Mouse (Mus musculus): Measurements from ENCODE around the gene Ifi35.
"Not testable (repeated sequence)": the region's sequence is repeated elsewhere in the genome, so short reads cannot be mapped to it uniquely, and the experiment has no call there.

Ifi35 gene

DNA sequence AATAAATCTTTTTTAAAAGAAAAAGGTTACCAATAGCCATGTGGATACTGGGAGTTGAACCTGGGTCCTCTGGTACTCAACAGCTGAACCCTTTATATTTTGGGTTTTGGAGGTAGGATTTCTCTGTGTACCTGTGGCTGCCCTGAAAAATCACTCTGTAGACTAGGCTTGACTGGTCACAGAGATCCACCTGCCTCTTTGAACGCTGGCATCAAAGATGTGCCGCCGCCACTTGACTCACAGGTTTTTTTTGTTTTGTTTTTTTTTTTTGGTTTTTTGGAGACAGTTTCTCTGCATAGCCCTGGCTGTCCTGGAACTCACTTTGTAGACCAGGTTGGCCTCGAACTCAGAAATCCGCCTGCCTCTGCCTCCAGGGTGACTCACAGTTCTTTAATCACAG is 421 bp upstream of the Ifi35 start:
- DNase-seq (ENCODE audit: low read depth, low spot score) = no peak

DNA sequence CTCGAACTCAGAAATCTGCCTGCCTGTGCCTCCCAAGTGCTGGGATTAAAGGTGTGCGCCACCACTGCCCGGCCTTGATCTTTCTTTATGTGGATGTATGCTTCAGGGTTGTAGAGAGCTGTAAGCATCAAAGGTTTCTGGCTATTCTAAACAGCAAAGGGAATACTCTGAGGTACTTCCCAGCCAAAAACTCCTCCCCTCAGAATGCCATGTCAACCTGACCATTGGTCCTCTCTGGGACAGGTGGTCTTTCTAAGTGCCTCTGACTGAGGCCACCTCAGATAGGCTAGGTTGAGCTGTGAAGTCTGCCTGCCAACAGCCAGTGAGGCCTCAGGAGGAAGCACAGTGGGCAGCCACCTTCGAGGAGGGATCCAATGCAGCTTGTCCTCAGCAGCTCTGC is 692 bp downstream of the Ifi35 start:
- DNase-seq (ENCODE audit: low read depth, low spot score) = no peak

DNA sequence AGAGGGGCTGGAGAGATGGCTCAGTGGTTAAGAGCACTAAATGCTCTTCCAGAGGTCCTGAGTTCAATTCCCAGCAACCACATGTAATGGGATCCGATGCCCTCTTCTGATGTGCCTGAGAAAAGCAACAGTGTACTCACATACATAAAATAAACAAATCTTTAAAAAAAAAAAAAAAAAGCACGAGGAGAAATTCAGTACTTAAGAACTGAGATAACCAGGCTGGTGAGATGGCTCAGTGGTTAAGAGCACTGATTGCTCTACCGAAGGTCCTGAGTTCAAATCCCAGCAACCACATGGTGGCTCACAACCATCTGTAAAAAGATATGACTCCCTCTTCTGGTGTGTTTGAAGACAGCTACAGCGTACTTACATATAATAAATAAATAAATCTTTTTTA is 1.4 kb downstream of the Ifi35 start:
- DNase-seq (ENCODE audit: low read depth, low spot score) = not testable (repeated sequence)

DNA sequence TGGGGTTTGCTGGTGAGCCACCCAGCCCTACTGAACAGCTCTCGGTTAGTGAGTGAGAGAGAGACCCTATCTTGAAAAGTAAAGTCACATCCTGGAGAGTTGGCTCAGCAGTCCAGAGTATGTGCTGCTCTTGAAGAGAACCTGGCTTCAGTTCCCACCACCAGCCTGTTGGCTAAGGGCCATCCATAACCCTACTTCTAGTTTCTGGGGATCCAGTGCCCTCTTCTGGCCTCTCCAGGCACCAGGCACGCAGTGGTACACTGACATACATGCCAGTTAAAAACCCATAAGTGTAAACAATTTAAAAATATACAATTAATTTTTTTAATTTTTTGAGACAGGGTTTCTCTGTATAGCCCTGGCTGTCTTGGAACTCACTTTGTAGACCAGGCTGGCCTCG is 2.2 kb downstream of the Ifi35 start:
- no peak for DNase-seq (ENCODE audit: low read depth, low spot score)

DNA sequence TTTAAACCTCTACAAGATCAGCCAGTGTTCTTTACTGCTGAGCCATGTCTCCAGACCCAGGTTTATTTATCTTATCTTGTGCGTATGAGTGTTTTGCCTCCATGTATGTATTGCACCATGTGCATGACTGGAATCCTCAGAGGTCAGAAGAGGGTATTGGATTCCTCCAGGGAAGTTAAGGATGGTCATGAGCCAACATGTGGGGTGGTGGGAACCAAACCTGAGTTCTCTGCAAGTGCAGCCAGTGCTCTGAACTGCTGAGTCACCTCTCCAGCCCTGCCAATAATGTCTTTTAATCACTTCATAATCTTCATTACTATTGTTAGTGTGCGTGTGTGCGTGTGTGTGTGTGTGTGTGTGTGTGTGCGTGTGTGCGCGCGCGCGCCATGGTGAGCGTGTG is 3.3 kb downstream of the Ifi35 start:
- DNase-seq (ENCODE audit: low read depth, low spot score) = no peak

DNA sequence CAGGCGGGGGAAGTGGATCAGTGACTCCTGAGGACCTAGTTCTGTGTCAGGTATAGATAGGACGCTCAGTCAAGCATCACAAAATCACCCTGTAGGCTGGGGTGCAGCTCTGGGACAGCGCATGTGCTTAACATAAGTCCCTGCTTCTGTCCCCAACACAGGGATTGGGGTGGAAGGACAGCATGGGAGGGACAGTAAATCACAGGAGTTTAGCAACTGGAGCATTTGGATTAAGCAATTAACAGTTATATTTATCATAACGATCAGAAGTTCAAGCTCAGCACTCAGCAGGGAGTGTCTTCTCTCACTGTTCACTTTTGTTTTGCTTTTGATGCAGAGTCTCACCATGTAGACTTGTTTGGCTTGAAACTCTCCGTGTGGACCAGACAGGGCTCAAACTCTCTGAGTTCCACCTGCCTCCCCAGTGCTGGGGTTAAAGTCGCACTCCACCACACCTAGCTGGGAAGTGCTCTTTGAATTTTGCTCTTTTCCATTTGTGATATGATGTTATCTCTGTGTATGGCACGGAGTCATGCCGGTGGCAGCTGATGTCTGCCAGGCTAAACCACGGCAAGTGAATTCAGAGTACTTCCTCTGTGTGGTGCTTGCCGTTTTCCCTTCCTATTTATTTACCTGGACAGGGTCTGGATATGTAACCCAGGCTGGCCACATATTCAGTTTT is 4.0 kb downstream of the Ifi35 start:
- no peak for DNase-seq (ENCODE audit: low read depth, low spot score)

DNA sequence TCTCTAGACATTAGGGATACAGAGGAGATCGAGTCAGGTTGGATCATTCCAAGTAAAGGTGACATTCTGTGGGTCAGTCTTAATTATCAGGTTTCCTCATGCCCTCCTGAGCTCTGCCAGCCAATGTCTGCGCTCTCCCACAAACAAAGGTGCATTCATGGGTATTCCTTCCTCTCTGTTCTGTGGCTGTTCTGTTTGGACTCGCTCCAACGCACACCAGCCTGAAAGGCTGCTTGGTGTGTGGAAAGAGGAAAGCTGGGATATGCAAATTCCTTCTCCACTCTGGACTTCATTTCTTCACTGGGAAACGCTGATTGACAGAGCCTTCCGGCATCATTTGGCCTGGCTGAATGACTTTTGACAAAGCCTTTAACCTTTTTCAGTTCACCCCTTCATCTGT is 6.5 kb downstream of the Ifi35 start:
- no peak for DNase-seq (ENCODE audit: low read depth, low spot score)

DNA sequence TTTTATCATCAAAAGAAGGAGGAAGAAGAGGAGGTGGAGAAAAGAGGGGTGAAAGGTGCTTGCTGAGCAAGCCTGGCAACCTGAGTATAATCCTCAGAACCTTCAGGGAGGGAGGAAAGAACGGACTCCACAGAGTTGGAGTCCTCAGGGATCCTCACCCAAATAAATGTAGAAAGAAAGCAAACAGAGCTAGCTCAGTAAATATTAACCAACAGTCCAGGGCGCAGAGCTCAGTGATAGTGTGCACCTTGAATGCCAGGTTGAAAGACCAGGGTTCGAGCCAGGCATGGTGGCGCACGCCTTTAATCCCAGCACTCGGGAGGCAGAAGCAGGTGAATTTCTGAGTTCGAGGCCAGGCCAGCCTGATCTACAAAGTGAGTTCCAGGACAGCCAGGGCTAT is 7.4 kb downstream of the Ifi35 start:
- no peak for DNase-seq (ENCODE audit: low read depth, low spot score)

DNA sequence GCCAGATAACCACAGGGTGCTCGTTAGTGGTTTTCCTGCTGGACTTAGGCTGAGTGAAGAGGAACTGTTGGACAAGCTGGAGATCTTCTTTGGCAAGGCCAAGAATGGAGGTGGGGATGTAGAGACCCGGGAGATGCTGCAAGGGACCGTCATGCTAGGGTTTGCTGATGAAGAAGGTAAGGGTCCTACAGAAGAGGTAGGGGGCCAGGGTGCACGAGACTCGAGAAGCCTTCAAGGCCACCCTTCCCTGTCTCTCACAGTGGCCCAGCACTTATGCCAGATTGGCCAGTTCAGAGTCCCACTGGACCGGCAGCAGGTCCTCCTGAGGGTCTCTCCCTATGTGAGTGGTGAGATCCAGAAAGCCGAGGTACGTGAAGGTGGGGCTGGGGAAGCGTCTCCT is 9.4 kb downstream of the Ifi35 start:
- DNase-seq (ENCODE audit: low read depth, low spot score) = no peak

DNA sequence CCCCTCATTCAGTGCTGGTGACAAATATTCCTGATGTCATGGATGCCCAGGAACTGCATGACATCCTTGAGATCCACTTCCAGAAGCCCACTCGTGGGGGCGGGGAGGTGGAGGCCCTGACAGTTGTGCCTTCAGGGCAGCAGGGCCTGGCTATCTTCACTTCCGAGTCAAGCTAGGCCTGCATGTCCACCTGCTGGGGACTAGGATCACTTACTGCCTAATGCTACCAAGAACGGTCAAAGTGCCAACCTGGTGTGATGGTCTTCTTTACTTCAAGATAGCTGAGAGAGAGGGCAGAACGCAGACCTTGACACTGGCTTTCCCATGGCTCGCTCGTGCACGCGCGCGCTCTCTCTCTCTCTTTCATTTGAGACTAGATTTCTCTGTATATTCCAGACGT is 10.0 kb downstream of the Ifi35 start:
- no peak for DNase-seq (ENCODE audit: low read depth, low spot score)

DNA sequence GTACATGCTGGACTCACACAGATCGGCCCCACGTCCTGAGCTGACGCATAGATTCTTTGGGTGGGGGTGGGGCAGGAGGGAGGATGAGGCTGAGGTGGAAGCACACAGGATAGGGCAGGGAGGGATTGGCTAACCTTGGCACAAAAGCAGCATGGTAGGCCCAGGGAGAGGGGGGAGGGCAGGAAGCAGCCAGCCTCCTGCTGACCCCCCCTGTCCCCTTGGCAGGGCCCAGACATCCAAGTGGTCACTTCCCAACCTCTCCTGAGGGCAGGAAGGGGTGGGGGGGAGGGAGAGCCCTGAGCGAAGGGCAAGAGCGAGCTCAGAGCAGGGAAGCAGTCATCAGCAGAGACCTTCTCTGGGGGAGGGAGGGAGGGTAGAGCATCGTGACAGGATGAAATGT is 11.5 kb downstream of the Ifi35 start:
- no peak for DNase-seq (ENCODE audit: low read depth, low spot score)

DNA sequence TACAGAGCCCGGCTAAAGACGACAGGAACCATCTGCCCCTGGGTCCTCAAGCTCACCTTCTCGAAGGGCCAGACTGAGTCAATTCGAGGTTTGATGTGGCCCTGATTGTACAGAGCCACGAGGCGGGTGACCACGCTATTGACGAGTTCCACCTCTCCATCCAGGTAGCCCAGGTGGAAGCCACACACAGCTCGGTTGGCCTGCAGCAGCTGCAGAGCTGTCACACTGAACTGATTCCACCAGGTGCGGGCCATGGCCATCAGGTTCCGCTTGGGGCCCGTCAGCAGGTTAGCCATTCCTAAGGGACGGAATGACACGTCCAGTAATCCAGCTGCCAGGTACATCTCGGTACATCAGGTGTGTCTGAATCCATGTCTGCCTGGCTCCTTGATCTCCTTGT is 12.1 kb downstream of the Ifi35 start:
- DNase-seq (ENCODE audit: low read depth, low spot score) = no peak

DNA sequence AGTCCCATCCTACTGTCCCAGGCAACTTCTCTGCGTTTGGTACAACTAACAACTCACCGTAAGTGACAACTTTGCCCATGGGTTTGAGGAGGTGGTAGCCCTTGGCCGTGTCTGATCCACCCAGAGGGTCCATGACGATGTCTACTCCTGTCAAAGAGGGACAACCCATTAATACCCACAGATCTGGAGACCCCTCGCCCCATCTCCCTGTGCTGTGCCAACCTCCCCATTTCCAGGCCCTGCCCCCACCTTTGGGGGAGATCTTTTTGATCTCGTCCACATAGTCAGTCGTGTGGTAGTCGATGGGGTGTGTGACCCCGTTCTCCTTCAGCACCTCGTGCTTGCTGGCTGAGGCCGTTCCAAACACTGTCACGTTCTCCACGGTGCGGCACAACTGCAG is 13.9 kb downstream of the Ifi35 start:
- no peak for DNase-seq (ENCODE audit: low read depth, low spot score)

DNA sequence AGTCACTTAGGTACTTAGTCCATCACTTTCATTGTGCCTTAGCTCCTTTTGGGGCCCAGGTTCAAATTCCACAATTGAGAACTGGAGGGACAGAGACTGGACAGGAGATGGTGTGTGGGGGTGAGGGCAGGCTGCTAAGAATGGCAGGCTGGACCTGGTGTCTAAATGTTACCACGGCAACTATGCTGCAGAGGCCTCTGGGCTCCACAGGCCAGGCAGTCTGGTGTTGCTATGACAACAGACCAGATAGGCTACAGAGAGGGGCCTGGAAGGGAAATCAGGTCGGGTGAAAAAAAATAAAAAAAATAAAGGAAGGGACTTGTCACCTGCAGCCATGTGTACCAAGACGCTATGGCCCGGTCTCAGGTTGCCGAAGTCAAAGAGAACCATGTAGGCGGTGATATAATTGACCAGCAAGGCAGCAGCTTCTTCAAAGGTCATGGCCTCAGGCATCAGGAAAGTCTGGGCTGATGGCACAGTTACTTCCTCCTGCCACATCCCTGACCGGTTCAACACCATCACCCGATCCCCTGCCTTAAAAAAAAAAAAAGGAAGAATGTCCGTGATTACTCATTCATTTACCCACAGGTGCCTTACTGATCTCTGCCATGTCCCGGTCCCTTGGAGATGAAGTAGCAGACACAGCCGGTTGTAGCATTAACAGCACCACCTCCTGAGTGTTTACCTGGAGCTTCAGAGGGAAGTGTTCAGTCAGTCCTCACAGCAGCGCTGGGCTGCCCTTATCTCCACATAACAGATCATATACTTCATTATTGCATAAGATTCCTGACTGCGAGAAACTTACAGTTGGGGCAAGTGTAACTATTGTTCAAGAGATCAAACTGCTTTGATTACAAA is 14.6 kb downstream of the Ifi35 start:
- no peak for DNase-seq (ENCODE audit: low read depth, low spot score)

DNA sequence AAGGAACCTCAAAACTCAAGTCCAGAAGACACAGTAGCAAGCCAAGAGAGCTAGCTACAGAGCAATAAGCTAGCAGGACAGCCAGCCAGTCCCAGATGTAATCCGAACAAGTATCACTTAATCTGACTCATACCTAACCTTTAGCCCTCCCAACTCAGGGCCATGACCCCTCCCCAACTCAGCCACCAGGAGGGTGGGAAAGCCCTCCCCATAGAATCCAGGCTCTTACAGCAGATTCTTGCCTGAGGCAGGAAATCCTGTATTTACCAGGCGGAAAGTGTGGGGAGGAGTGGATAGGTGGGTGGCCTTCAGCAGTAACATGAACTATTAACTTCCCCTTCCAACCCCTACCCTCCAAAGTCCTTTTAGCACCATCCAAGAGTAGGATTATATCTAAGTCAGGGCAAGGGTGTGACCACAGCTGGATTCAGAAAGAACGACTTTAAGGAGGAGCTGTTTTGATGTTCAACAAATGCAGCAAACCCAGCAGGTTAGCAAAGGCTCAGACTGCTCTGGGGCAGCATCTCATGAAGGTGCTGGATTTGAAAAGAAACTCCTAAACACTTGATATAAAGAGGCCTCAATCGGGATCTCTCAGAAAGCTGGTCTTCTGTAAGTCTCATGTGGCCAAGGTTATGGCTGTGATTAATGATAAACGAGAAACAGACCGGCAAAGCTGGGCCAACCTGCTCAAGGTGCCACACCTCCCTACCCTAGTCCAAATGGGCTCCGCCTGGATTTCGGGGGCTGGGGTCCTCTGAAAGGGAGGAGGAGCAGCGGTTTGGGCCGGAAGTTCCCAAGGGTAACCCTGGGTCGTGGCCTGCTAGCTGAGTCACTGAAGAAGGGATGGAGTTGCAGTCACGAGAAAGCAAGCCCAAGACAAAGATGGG is 16.2 kb downstream of the Ifi35 start, which contains the start of gene Rnd2:
Rnd2 (plus strand) TSS at position 789 of the 890 bp plus-strand sequence.
- no peak for DNase-seq (ENCODE audit: low read depth, low spot score)

DNA sequence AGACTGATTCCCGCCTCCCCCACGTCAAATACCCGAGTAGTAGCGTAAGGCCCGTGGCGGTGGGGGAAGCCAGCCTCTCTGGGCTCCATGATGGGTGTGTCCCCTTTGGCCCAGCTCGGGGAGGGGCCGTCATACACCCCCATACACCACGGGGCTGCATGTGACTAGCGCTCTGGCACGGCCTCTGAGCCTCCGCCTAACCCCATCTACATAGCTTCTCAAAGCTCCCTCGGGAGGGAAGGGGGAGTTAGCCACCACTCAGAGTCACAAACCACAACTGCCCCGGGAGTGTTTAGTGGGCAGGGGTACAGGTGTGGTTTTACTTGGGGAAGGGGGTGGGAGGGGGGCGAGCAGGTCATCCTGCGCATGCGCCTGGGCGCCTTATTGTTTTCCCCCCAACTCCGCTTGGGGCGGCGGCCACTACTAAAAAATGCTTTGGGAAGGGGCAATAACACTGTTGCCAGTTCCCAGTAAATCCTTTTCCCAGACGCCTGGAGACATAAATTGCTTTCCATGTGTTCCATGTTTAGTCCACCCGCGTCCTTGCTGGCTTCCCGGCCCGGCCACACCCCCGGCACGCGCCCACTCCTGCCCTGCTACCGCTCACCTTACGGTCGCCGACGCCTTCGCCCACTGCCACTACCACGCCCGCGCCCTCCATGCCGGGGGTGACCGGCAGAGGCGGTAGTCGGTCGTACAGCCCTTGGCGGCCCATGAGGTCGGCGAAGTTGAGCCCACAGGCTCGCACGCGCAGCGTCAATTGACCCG is 17.1 kb downstream of the Ifi35 start:
- no peak for DNase-seq (ENCODE audit: low read depth, low spot score)

DNA sequence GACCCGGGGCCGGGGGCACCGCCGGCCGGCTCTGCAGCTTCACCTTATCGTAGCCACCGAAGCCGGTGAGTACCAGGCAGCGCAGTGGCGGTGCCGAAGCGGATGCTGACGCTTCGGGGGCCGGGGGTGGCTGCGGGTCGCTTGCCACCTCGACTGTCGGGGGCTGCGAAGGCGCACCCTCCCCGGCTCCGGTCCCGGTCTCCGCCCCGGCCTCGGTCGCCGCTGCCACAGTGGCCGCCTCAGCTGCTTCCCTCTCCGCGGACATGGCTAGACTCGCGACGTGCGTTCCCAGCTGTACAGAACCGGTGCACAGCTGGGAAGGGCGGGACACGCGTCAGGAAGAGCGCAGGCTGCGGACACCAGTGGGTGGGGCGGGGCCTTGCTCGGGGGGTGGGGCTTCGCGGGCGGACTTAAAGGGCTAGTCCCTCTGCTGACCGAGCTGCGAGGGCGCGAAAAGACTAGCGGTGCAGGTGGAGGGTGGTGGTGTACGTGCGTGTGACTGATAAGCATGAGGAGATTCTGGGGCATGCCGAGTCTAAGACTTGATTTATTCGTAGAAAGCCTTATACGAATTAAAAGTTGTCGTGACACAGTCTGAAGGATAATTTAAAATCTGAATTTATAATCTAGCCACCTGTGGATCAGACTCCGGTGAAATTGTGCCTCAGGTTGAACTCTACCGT is 17.8 kb downstream of the Ifi35 start, which contains the start of gene Vat1:
Vat1 (minus strand) TSS at position 362 of the 683 bp plus-strand sequence.
- peak; percentile 56 for DNase-seq (ENCODE audit: low read depth, low spot score)

DNA sequence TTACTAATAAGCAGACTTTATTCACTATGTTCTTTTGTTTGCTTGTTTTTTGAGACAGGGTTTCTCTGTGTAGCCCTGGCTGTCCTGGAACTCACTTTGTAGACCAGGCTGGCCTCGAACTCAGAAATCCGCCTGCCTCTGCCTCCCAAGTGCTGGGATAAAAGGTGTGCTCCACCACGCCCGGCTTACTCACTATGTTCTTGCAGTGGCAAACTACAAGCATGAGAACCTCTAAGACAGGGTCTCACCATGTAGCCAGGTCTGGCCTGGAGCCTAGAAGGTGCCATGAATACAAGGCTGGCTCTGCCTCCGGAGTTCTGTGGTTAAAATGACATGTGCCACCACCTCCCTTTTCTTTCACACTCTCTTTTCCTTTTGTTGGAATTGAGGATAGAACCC is 18.3 kb downstream of the Ifi35 start:
- not testable (repeated sequence) for DNase-seq (ENCODE audit: low read depth, low spot score)

DNA sequence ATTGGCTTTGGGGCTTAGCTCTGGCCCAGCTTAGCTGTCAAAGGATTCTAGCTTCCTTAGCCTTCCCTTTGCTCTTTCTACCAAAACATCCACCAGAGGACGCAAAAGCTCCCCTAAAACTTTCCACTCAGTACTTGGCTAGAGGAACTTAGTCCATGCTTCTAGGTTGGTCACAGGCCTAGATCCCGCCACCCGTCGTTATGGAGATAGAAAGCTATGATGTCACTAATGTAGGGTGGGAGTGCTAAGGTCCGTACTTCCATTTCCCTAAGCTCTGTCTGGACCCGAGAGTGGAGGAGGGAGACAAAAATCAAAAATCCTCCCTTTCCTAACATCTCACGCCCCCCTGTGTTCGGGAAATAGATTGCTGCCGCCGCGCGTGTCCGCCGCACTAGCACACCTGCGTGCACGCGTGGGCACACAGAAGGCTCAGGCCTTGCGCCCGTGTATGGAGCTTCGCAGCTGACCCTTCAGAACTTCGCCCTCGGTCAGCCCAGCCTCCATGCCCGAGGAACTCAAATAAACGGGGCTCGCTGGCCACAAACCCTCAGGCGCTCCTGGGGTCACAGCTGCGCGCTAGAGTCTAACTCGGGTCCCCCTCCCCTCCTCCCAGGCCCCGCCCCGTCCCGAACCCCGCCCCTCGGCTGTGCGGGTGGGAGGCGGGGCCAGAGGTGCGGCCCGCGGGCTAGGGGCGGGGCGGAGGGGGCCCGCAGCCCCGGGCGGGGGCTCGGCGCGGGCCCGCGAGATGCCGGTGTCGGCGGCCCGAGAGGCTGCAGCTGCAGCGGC is 19.5 kb downstream of the Ifi35 start:
- DNase-seq (ENCODE audit: low read depth, low spot score) = no peak

DNA sequence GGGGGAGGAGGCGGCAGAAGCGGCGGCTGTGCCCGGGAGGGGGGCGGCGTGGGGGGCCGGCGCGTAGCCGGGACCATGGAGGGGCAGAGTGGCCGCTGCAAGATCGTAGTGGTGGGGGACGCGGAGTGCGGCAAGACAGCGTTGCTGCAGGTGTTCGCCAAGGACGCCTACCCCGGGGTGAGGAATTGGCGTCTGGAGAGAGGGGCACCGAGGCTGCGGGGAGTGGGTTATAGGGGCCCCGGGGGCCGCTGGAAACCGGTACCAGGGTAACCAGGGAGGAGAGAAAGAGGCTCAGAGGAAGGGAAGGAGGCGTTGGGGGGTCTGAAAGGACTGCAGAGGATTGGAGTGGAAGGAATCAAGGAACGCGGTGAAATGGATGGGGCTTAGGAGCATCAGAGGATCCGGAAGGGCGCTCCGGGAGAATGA is 20.1 kb downstream of the Ifi35 start:
- DNase-seq (ENCODE audit: low read depth, low spot score) = no peak
